Mouse (Mus musculus) NIH3T3 (cell line): ENCODE results near the gene 1190005I06Rik.

ENCODE experiments used
- DNase-seq: peaks from one replicate; pipeline ENCODE4 v3.0.0-alpha.2; 2012; ENCODE audit warnings: low read depth

Gene 1190005I06Rik

GRCm38 (mm10) chr8:120577821-120578220 lies 69.6 kb downstream of the 1190005I06Rik start:
- DNase-seq = no peak

GRCm38 (mm10) chr8:120575801-120576200 lies 71.6 kb downstream of the 1190005I06Rik start:
- no peak for DNase-seq

GRCm38 (mm10) chr8:120574941-120575340 lies 72.5 kb downstream of the 1190005I06Rik start:
- DNase-seq = peak; percentile 47

GRCm38 (mm10) chr8:120573866-120574265 lies 73.6 kb downstream of the 1190005I06Rik start:
- no peak for DNase-seq

GRCm38 (mm10) chr8:120572534-120572933 lies 74.9 kb downstream of the 1190005I06Rik start:
- DNase-seq = no peak

GRCm38 (mm10) chr8:120571561-120571960 lies 75.9 kb downstream of the 1190005I06Rik start:
- DNase-seq = no peak

- peak; percentile 89 for DNase-seq
Observed at GRCm38 (mm10) chr8:120569939-120570715, 77.3 kb downstream of the 1190005I06Rik start.

GRCm38 (mm10) chr8:120569123-120569522 lies 78.3 kb downstream of the 1190005I06Rik start:
- no peak for DNase-seq

GRCm38 (mm10) chr8:120568164-120568798 lies 79.2 kb downstream of the 1190005I06Rik start:
- DNase-seq = no peak

- DNase-seq = no peak
Observed at GRCm38 (mm10) chr8:120567731-120568130, 79.7 kb downstream of the 1190005I06Rik start.

- no peak for DNase-seq
Observed at GRCm38 (mm10) chr8:120566681-120567080, 80.8 kb downstream of the 1190005I06Rik start.

GRCm38 (mm10) chr8:120565151-120565711 lies 82.2 kb downstream of the 1190005I06Rik start:
- DNase-seq = no peak

- DNase-seq = peak; percentile 91
Observed at GRCm38 (mm10) chr8:120563851-120564837, 83.3 kb downstream of the 1190005I06Rik start.

- DNase-seq = peak; percentile 79
Observed at GRCm38 (mm10) chr8:120563348-120563724, 84.1 kb downstream of the 1190005I06Rik start.

- no peak for DNase-seq
Observed at GRCm38 (mm10) chr8:120562680-120563347, 84.6 kb downstream of the 1190005I06Rik start.

GRCm38 (mm10) chr8:120561539-120562435 lies 85.6 kb downstream of the 1190005I06Rik start:
- DNase-seq = peak; percentile 37

- peak; percentile 29 for DNase-seq
Observed at GRCm38 (mm10) chr8:120560535-120560934, 86.9 kb downstream of the 1190005I06Rik start.

GRCm38 (mm10) chr8:120559654-120560053 lies 87.8 kb downstream of the 1190005I06Rik start:
- DNase-seq = no peak
